Mouse (Mus musculus) lung, postnatal 14 days (tissue): Measurements from ENCODE around the gene Slc35f6.

ENCODE experiments used
- DNase-seq: peaks from one replicate; pipeline ENCODE4 v3.0.0; 2021

Gene Slc35f6

GRCm38 (mm10) chr5:30647815-30648560, at the start of gene Slc35f6:
Slc35f6 (plus strand) TSS chr5:30647933.
- peak; percentile 95 for DNase-seq

GRCm38 (mm10) chr5:30601397-30601796, 46.3 kb upstream of the Slc35f6 start:
- no peak for DNase-seq

- DNase-seq, result no peak
These were observed 44.5 kb upstream of the Slc35f6 start for GRCm38 (mm10) chr5:30603255-30603654.

- no peak for DNase-seq
These were observed 43.8 kb upstream of the Slc35f6 start for GRCm38 (mm10) chr5:30603926-30604325.

- DNase-seq, result no peak
These were observed 43.0 kb upstream of the Slc35f6 start for GRCm38 (mm10) chr5:30604769-30605188.

GRCm38 (mm10) chr5:30605649-30606048, 42.1 kb upstream of the Slc35f6 start:
- no peak for DNase-seq

GRCm38 (mm10) chr5:30606424-30607073, 41.2 kb upstream of the Slc35f6 start:
- DNase-seq, result no peak

GRCm38 (mm10) chr5:30609094-30609493, 38.6 kb upstream of the Slc35f6 start:
- DNase-seq, result no peak

GRCm38 (mm10) chr5:30609918-30610645, 37.7 kb upstream of the Slc35f6 start:
- no peak for DNase-seq

- DNase-seq, result no peak
These were observed 36.6 kb upstream of the Slc35f6 start for GRCm38 (mm10) chr5:30611091-30611490.

GRCm38 (mm10) chr5:30611689-30612088, 36.0 kb upstream of the Slc35f6 start:
- no peak for DNase-seq

GRCm38 (mm10) chr5:30612575-30612974, 35.2 kb upstream of the Slc35f6 start:
- DNase-seq, result no peak

- no peak for DNase-seq
These were observed 34.5 kb upstream of the Slc35f6 start for GRCm38 (mm10) chr5:30613242-30613641.

- peak; percentile 74 for DNase-seq
These were observed 33.5 kb upstream of the Slc35f6 start for GRCm38 (mm10) chr5:30614221-30614620.

GRCm38 (mm10) chr5:30615416-30615815, 32.3 kb upstream of the Slc35f6 start:
- DNase-seq, result peak; percentile 21

GRCm38 (mm10) chr5:30615819-30616218, 31.9 kb upstream of the Slc35f6 start:
- DNase-seq, result no peak

GRCm38 (mm10) chr5:30616644-30617043, 31.1 kb upstream of the Slc35f6 start:
- DNase-seq, result no peak

GRCm38 (mm10) chr5:30617357-30617756, 30.4 kb upstream of the Slc35f6 start:
- DNase-seq, result no peak

GRCm38 (mm10) chr5:30617851-30618250, 29.9 kb upstream of the Slc35f6 start:
- DNase-seq, result peak; percentile 47

- no peak for DNase-seq
These were observed 29.2 kb upstream of the Slc35f6 start for GRCm38 (mm10) chr5:30618376-30619003.

- no peak for DNase-seq
These were observed 28.5 kb upstream of the Slc35f6 start for GRCm38 (mm10) chr5:30619211-30619610.

GRCm38 (mm10) chr5:30620567-30620966, 27.2 kb upstream of the Slc35f6 start:
- no peak for DNase-seq

- no peak for DNase-seq
These were observed 26.4 kb upstream of the Slc35f6 start for GRCm38 (mm10) chr5:30621211-30621790.
